Mouse (Mus musculus): ENCODE measurements around the gene Wfdc18.

Wfdc18 gene

DNA sequence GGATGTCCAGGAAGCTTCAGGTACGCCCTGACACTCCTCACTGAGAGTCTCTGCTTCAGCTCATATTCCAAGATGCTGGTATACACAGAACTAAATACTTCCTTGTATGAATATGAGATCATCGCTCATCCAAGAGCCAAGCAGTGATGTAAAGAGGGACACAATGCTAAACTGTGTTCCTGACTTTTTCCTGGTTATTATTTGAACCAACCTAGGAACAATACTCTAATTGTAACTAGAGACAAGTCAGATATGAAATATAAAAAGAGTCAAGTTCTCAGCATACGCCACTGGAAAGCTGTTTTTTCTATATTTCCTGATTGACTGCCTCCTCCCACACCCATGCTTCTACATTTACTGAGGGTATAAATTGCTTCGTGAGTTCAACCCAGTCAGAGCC lies at the start of gene Wfdc18:
Gene Wfdc18 (plus strand): TSS at position 301 of the 400 bp plus-strand sequence.
- no peak for DNase-seq

DNA sequence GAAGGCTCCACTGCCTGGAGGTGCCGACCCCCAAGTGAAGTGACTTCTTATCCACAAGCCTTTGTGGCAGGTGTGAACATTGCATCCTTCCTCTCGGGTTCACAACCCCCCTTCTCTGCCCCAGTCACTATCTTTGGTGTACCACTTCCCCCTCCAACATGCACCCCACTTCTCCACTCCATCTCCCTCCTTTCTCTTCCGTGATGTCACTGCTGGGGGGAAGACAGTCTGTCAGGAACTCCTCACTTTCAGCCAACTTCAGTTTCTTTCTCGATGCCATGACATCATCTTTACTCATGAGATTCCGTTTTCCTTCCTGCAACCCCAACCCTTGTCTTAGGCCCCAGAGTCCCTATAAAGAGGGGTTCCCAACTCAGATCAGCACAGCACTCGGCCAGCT lies 46.6 kb upstream of the Wfdc18 start, which contains the start of gene Ccl4:
Gene Ccl4 (plus strand): TSS at position 381 of the 400 bp plus-strand sequence.
- DNase-seq, result no peak

DNA sequence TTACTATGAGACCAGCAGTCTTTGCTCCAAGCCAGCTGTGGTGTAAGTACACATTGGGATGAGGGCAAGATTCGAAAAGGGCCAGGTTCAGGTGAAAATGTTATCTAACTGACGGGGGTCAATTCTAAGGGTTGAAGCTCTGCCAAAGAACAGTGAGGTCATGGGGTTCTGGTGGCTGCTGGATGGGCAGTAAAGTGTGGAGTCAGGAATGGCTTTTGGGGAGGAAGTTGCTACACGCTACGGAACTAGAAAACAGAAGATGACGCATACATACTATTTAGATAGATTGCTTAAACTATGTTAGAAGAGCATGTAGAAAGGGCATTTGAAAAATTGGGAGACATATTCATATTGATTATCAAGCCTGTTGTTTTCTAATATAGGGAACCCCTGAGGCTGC lies 45.3 kb upstream of the Wfdc18 start:
- no peak for DNase-seq

DNA sequence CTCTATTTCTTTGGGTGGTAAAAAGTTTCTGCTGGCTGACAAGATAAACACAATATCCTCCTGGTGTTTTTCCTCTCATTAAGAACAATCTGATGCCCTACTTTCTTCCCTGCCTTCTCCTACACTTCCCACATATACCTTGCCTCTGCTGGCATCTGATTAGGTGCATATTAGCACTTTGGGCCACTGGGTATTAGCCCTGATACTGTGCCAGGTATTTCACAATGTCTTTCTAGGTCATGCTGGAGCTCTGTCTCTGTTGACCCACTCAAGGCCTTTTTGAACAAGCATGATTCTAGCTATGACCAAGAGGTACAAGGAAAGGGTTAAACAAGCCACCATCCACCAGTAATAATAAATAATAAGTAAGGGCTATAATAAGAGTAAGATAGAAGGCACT lies 37.1 kb upstream of the Wfdc18 start:
- DNase-seq, result no peak

DNA sequence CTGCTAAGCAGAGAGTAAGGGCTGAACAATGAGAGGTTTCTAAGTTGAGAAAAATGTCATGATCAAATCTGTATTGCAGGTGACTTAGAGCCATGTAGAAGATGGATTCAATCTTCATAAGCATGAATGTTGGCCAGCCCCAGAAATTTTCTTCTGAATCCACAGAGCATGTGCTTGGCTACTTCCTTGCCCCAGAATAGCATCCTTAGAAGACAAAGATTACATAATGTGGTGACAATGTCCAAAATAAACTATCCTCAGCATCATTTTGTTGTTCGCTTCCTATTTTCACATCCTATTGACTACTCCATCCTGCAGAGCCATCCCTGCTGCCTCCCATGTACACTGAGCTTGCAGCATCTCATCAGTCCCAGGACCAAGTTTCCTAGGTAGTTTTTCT lies 33.1 kb upstream of the Wfdc18 start:
- DNase-seq, result no peak

DNA sequence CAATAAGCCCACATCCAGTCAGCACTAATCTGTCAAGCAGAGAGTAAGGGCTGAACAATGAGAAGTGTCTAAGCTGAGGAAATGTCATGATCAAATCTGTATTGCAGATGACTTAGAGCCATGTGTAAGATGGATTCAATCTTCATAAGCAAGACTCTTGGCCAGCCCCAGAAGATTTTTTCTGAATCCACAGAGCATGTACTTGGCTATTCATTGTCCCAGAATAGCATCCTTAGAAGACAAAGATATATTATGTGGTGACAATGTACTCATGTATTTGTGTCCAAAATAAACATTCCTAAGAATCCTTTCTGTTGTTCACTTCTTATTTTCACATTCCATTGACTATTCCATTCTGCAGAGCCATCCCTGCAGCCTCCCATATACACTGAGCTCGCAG lies 18.9 kb upstream of the Wfdc18 start:
- no peak for DNase-seq

DNA sequence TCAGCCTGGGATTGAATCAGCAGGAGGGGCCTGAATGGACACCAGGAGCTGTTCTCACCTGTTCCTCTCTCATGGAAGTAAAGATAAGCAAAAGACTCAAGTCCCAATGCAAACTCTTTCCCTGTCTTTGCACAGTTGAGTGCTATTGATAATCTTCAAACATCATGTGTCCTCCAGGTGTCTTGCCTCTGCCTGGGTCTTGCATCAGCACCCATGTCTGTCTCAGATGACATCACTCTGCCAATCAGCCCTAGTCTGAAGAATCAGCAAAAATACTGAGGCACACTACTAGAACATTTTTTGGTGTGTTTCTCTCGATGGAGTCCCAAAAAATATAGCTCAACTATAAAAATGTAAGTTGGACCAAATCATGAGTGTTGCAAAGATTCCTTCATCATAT lies 16.8 kb upstream of the Wfdc18 start:
- no peak for DNase-seq

DNA sequence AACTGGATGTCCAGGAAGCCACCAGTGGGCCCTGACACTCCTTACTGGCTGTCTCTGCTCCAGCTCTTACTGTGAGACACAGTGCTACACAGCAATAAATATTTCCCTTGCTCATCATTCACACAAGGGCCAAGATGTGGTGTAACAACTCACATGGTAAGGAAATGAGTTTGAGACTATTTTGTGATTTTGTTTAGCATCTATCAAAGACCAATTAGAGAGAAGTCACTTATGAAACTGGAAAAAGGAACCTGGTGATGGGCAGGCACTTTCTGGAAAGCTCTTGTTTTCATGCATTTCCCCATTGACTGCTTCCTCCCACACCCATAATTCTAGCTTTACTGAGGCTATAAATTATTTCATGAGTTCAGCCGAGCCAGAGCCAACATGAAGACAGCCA lies 5.1 kb upstream of the Wfdc18 start, which contains the start of gene Wfdc17:
Gene Wfdc17 (plus strand): TSS at position 287 of the 400 bp plus-strand sequence.
- no peak for DNase-seq

DNA sequence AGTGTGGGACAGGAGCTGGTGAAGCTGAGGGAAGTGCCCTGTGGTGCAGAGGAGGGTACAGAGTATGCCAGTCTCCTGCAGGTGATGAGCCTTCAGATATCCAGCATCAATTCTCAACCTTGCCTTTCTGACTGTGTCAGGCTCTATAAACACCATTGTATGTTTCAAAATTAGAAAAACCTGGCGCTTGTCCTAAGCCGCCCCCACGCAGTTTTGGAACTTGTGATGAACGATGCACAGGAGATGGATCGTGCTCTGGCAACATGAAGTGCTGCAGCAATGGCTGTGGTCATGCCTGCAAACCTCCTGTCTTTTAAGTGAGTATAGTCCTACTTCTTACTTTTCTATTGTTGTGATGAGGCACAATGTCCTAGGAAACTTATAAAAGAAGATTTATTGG lies 868 bp downstream of the Wfdc18 start:
- no peak for DNase-seq

DNA sequence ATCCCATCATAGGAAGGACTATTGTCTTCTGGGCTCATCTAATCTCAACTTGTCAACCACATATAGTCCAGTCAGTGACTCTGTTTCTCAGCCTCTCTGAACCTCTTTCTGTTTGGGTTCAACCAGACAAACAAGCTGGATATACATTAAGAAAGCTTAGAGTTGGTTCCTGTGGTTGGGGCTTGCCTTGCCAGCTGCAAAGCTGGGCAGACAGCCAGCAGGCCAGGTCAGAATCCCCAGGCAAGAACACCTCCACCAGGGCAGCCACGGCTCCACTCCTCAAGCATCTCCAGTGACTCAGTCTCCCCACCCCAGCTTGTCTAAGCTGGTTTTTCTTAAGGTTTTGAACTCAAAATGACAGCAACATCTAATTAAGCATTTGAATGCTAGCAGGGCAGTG lies 3.9 kb downstream of the Wfdc18 start:
- no peak for DNase-seq

DNA sequence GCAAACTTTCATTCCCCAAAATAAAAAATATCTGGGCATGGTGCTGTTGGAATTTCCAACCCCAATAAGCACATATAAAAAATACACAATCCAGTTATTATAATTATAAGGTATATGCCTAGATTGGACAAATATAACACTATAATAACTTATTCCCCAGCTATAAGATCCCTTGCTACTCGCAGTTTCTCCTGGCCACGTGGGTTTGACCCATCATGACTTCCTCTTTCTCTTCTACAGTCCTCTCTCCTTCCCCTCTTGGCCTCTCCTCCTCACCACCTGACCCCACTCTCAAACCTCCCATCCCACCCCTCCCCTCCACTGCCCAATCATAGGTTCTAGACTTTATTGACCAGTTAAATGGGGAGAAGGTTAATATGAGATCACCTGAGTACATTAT lies 5.1 kb downstream of the Wfdc18 start:
- no peak for DNase-seq

DNA sequence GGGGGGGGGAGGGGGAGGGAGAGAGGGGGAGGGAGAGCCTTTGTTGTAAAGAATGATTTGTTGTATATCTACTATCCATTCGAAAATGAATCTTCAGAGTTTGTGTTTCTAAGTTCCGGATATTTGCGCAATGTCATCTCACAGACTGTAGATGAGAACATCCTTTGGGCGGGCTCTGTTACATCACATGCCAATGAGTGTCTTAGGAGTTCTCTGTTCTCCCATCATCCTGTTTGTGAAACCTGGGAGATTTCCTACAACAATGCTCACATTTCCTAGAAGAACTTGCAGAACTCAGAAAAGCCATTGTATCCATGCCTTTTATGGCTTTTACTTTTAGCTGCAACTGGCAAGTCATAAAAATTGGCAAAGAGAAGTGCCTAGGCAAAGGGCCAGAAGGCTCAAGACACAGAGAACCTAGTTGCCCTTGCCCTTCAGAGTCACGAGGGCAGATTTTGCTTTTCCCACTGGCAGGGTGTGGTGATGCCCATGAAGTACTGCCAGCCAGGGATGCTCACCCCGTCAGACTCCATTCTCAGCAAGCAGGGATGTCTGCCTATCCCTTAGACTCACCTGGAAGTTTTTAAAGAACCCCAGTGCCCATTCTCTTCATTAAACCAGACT lies 8.3 kb downstream of the Wfdc18 start:
- DNase-seq, result no peak

DNA sequence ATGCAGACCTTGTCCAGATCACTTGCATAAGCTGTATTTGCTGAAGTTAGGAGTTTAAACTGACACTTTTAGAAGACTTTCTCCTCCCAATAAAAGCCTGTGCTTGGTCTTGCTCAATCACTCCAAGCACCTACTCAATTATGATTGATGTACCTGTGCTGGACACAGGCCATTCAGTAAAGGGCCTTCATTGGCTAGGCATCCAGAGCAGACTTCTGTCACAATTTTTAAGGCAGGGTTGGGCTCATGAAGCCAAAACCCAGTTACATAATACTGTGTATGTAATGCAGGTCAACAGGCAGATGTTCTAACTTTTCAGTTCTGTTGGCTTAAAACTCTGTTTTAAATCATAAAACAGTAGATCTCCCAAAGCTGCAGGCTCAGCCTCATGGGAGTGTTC lies 12.0 kb downstream of the Wfdc18 start:
- DNase-seq, result no peak

DNA sequence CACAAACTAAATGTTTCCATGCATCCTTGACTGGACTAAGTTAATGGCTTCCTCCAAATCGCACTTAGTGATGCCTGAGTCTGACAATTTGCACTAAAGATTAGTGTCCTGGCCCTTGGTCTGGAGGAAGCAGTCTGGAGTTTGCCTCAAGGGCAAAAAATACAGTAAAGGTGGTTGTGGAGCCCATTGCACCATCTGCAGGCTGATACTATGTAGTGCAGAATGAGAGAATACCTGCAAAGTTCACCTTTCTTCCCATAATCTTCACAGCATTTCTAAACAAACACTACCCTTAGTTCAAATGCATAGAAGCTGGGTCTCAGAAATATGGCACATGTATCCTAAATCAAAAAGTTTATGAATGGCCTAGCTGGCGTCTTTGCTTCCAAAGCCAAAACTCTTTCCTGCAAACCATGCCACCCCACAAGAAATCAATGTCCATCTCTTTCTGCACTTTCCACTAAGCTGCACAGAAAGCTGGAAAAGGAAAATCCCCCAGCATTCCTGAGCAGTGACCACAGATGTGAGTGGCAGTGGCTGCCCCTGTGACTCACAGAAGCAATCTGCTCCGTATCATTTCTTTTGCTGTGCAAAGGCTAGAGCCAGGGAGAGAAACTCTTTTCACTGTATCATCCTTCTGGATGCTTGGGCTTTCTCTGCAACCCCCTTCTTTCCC lies 20.1 kb downstream of the Wfdc18 start:
- DNase-seq, result peak in 1 of 2 experiments; percentile 4

DNA sequence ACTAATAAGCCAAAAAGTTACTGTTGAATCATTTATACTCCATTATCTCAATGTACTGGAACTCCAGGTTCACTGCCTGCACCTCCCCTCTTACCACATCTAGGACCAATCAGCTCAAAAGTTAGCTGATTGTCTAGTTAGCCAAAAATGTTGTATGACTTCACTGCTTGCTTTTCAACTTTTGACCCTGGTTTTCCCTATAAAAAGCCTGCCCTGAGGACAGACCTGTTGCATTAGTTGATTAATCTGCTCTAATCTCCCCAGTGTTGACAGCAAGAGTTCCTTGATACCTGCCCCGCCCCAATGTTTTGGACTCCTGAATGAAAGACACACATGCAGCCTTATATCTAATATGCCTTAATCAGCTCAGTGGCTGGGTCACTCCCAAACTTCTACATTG lies 22.3 kb downstream of the Wfdc18 start:
- DNase-seq, result no peak

DNA sequence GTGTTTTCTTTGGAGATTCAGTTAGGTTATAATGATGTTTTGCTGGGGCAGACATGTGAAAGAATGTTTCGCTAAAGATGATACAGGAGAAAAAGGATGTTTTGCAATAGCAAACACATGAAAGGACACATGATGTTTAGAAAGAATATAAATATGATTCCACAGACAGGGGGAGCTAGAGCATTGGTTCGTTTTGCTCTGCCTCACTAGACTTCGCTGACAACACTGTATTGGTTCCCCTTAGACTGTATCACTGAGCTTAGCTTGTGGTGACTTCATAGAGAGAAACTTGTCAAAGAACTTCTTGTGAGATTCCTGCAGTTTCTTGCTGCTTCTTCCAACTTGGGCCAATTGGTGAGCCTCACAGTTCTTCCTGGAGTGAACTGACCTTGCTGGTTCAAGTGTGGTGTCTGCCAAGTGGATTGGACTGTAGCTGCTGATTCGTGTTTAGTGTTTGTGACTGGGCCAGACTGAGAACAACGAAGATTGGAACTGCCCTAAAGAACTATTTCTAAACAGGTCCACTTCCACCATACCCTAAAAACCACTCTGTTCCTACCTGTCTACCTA lies 24.3 kb downstream of the Wfdc18 start:
- no peak for DNase-seq

DNA sequence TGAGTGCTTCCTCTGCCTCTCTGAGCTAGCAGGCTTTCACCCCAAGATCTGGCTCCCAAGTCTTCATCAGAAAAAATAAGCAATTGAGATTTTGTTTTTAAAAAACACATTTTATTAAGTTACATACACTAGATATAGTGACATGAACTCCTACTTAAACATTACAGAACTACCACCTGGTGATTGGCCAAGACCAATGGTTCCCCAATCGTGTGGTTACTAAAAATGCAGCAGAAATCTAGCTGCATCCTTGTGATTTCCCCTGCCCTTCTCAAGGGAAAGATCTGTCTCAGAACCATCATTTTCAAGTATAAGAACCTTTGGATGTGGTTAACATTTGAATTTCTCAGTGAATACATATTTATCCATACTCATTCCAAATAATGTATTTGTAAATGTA lies 25.4 kb downstream of the Wfdc18 start:
- no peak for DNase-seq

DNA sequence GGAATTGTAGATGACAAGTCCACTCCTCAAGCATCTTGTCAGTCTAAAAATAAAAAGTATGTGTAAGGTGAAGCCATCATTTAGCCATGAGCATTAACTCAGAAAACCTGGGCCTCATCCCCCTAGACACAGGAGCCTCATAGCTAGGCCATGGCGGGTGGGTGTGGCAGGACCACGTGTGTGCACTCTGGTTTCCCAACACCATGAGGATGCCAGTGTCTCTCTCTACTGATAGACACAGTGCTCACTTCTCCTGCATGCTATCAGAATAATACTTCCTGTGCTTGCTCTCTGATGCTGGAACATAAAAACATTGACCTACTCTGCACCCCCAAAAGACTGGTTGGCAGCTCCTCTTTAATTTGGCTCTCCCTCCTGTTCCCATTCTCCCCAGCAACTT lies 27.1 kb downstream of the Wfdc18 start:
- no peak for DNase-seq

DNA sequence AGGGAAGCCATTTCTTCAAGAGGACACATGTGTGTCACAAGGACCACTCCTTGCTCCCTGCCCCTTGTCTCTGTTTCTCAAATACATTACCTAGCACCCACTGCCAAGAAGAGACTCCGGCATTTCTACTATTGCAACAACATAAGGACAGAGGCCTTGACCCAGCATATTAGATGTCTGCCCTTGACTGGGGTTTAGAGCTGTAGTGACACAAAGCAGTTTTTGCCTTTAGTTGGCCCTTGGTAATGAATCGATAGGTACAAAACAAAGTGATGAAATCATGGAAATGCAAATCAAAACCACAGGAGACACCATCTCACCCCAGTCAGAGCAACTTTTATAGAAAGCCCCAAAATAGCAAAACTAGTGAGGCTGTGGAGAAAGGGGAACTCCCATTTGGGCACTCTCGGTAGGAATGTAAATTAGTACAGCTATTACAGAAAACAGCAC lies 28.3 kb downstream of the Wfdc18 start:
- no peak for DNase-seq

DNA sequence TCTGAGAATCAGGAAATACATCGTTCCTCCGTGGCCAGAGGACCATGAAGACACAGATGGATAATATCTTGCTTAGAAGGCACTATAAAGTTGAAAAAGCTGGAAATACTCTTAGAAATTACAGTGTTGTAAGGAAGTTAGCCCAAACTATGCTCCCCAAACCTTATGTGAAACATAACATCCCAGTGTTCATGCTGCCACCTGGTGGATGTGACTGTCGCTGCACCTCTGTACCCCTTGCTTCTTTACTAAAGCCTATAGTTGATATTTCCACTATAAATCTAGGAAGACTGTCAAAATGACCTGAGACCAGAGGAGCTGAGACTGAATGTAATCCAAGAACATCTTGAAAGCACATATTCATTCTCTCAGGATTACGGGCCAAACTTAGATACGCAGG lies 30.4 kb downstream of the Wfdc18 start:
- DNase-seq, result peak; percentile 83 to 87

DNA sequence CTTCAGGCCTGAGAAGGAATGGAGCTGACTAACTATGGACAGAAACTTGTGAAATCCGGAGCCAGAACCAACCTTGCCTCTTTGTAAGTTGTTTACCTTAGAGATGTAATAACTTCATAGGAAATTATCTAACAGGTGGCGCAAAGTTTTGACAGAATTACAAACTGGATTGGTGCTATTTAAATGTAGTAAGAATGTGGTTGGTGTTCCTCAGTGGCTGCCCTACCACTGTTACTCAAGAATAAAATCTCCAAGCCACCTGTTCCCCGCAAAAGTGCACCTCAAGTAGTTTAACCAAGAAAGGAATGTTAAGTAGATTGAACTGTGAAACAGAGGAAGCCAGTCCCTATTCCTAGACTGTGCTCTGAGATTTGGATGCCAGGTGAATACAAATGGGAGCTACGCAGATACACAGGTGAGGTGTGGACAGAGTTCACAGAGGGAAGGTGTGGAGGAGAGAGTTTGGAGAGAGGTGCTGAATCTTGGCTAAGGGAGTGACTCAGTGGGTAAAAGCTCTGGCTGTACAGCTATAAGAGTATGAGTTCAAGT lies 31.7 kb downstream of the Wfdc18 start:
- no peak for DNase-seq

DNA sequence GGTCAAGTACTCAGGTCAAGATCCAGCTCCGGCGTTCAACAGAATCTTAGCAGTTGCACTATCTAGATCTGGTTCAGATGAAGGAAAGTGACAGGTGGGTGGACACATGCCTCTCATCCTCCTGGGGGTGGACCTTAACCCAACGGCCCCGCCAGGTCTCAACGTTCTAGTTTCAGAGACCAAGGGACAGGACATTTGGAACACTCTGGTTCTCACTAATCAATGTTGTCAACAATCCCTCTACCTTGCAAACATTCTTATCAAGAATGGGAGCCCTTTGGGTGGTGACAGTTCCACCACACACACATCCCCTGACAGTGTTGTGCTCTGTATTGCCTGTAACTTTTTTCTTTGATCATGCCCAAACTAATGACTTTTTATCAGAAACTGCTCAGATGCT lies 33.0 kb downstream of the Wfdc18 start:
- no peak for DNase-seq

DNA sequence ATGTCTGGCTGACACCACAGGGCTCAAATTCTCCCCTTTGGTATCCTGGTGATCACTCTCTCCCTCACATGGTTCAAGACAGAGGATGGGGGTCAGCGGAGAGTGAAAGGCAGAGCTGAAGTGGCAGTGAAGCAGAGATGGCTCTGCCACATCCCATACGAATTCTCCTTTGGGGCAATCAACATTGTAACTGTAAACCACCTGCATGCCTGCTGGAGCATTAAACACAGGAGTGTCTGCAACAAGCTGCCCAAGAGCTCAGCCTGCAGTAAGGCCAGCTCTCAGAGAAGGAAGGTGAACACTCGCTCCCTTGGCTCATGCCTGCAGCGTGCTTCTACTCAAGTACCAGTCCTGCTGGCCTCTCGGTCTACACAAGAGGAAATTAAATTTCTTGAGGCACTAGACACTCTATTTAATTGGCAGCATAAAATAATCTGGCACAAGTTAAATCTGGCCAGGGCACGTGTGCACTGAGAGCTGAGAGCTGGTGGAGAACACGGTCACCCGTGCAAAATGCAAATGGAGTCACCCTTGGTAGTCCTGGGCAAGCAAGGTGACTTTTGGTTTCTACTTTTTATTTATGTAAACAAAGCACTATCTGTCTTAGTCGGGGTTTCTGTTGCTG lies 34.0 kb downstream of the Wfdc18 start:
- no peak for DNase-seq

DNA sequence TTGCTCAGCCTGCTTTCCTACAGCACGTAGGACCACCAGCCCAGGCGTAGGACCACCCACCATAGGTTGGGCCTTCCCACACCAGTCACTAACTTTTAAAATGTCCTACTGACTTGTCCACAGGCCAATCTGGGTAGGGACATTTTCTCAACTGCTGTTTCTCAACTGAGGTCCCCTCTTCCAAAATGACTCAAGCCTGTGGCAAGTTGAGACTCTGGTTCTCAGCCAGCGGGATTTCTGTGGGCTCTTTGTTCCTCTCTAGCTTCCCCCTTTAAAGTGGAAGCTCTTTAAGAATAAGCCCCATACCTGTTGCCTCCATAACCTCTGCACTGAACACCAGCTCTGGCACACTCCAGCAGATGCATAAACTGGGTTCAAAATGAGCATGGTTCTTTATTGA lies 34.7 kb downstream of the Wfdc18 start:
- no peak for DNase-seq
